ENCODE assay signal across 8 mouse cellular contexts in the genomic region with DNA sequence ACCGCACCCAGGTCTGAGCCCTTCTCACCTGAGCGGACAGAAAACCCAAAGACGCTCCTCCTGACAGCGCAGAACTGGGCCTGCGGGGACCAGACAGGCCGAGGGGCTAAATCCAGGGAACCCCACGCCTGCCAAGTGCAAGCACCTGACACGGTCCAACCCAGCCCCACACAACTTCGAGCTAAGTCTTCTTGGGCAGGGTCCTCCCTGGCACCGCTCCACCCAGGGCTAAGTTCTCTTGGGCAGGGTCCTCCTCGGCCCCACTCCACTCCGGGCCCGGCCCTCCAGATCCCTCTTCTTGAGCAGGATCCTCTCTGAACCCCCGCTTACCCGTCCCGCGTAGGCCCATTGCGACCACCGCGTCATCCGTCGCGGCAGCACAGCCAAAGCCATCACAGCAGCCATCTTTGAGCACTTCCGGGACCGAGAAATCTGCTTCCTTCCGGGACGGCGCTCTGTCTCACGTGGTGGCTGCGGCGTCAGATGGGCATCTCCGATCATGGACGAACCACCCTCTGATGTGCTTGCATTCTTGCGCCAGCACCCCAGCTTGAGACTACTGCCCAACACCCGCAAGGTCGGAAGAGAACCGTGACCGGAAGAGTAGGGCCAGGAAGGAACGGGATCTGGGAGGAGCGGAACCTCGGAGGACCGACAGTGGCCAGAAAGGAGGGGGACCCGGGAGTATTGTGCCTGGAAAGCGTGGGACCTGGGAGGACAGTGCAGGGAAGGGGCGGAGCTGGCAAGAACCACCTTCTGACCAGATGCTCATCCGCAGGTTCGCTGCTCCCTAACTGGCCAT. TPM values are rescaled to one million over a fixed set of nuclear protein-coding genes. Genes with fewer than 3 reads are reported as not detected.
A peak's percentile ranks its signal among the peaks of the same experiment; 100 is the strongest.
DNase-seq lines count a peak whose midpoint lies in the region; ATAC-seq lines count a peak whose summit lies in the region.

Gene Surf2 (plus strand): TSS at position 441 of the 802 bp plus-strand sequence.
Gene Surf1 (minus strand): TSS at position 604 of the 802 bp plus-strand sequence.

- peak; percentile 79 for ATAC-seq in intestine, embryonic 16.5 days

- under 1% methylated on average over 47 of the region's 47 CpGs for WGBS in intestine, embryonic 16.5 days

- intact Hi-C loops in left cerebral cortex, postnatal 25 days (cut with DNase I) = loop anchor here (10.0 kb wide), 1 partner anchor 471 kb away; the partner anchor contains the start of gene Sec16a

- H3K27me3 ChIP-seq in intestine, embryonic 16.5 days (replicated peaks; ENCODE audit: control insufficient read depth, insufficient read depth, low read length) = no peaks in the 10 kb centered on the region

- peak within 1 kb of the TSS; percentile 89 for H3K4me3 ChIP-seq in intestine, embryonic 16.5 days (ENCODE audit: low read length)

- peak; percentile 90 for DNase-seq in adrenal gland, adult 2 months
- peak; percentile 79 for DNase-seq in embryo, embryonic 9.5 days (ENCODE audit: extremely low spot score)
- peak; percentile 45 to 79 for DNase-seq in gastrocnemius, postnatal 4 days (ENCODE audit: low spot score in 2 of 2)
- peak; percentile 88 to 94 for DNase-seq in left cerebral cortex, postnatal 25 days (ENCODE audit: low spot score in 2 of 2)
- DNase-seq in mesoderm, embryonic 11.5 days (ENCODE audit: low read depth, low spot score) = peak; percentile 86
- DNase-seq in right cerebral cortex, postnatal 25 days = peak; percentile 88
- DNase-seq in urinary bladder, postnatal 36 days (ENCODE audit: low spot score in 2 of 2) = peak; percentile 75 to 82

- peak within 1 kb of the TSS; percentile 89 for H3K9ac ChIP-seq in intestine, embryonic 16.5 days (ENCODE audit: low read depth, low read length)

- H3K4me1 ChIP-seq in intestine, embryonic 16.5 days (ENCODE audit: control insufficient read depth, insufficient read depth, low read length) = peaks cover 36% of the 10 kb centered on the region

- no peaks in the 10 kb centered on the region for H3K9me3 ChIP-seq in intestine, embryonic 16.5 days (ENCODE audit: control insufficient read depth, low read length)

- peak within 1 kb of the TSS; percentile 88 for H3K27ac ChIP-seq in intestine, embryonic 16.5 days (ENCODE audit: low read length)

- H3K4me2 ChIP-seq in intestine, embryonic 16.5 days (ENCODE audit: low read depth, low read length) = peak within 1 kb of the TSS; percentile 92

- H3K36me3 ChIP-seq in intestine, embryonic 16.5 days (ENCODE audit: control insufficient read depth, insufficient read depth, low read length) = peaks cover 34% of the 10 kb centered on the region

RNA-seq across cellular contexts. Expression of gene Surf2, which starts in this region (rescaled TPM):
- 10 to 100 TPM; 38.4 to 47.9 TPM for total RNA-seq in adrenal gland, adult 2 months (2021)
- polyA plus RNA-seq in adrenal gland, adult 2 months (2012; rRNA removed) = 22.5 and 28.5 TPM in 2 replicates
- 10 to 100 TPM; 15.5 to 17.8 TPM for total RNA-seq in gastrocnemius, postnatal 4 days (2021)
- polyA plus RNA-seq in intestine, embryonic 16.5 days (2015; fragmentation: Nextera tagmentation; extraction: Ambion mirVana) = 41.9 and 45.9 TPM in 2 replicates
- 10 to 100 TPM; 33.4 to 37.1 TPM for total RNA-seq in left cerebral cortex, postnatal 25 days (2021)

RNA-seq across cellular contexts. Expression of gene Surf1, which starts in this region (rescaled TPM):
- total RNA-seq in adrenal gland, adult 2 months (2021) = 100 to 1,000 TPM; 108 to 115 TPM
- polyA plus RNA-seq in adrenal gland, adult 2 months (2012; rRNA removed) = 67.9 and 77.7 TPM in 2 replicates
- 10 to 100 TPM; 38.9 to 44.9 TPM for total RNA-seq in gastrocnemius, postnatal 4 days (2021)
- 76.1 and 83.5 TPM in 2 replicates for polyA plus RNA-seq in intestine, embryonic 16.5 days (2015; fragmentation: Nextera tagmentation; extraction: Ambion mirVana)
- 10 to 100 TPM; 89.6 to 98.4 TPM for total RNA-seq in left cerebral cortex, postnatal 25 days (2021)

Comparison
In these comparisons a context has a peak if more than half of its experiments do, and no peak if none do; other contexts are left out.
1. Peak in every context shown above with its lines: DNase-seq, ATAC-seq, H3K4me3 ChIP-seq and H3K27ac ChIP-seq.